Mouse (Mus musculus) kidney, adult 2 months (tissue): ENCODE data around the gene Usp29. TPM values are rescaled to one million over a fixed set of nuclear protein-coding genes. Genes with fewer than 3 reads are reported as not detected.
"Not testable (repeated sequence)": the region's sequence is repeated elsewhere in the genome, so short reads cannot be mapped to it uniquely, and the experiment has no call there.

ENCODE experiments used
- DNase-seq: peaks from one replicate; pipeline ENCODE4 v3.0.0; 2021
- H3K27ac ChIP-seq: fragments of 200-500 bp; 2 replicates; pipeline ENCODE4 v1.5.1; 2012; ENCODE audit warnings: low read depth, low read length, control low read depth, inconsistent platforms; ENCODE audit not compliant: insufficient read depth
- H3K27me3 ChIP-seq: fragments of 200-500 bp; replicated peaks from 2 replicates; pipeline ENCODE4 v1.6.1; 2012; ENCODE audit warnings: mild to moderate bottlenecking, moderate library complexity, low read length, inconsistent platforms; ENCODE audit not compliant: control insufficient read depth, insufficient read depth
- H3K36me3 ChIP-seq: fragments of 200-500 bp; 2 replicates; pipeline ENCODE4 v1.6.1; 2012; ENCODE audit warnings: mild to moderate bottlenecking, moderate library complexity, low read length, inconsistent platforms; ENCODE audit not compliant: control insufficient read depth, insufficient read depth
- H3K4me1 ChIP-seq: fragments of 200-500 bp; 2 replicates; pipeline ENCODE4 v1.6.1; 2011; ENCODE audit warnings: low read length; ENCODE audit not compliant: control insufficient read depth, insufficient read depth
- H3K4me3 ChIP-seq: fragments of 200-500 bp; 2 replicates; pipeline ENCODE4 v1.5.1; 2011; ENCODE audit warnings: mild to moderate bottlenecking, low read depth, low read length, control low read depth; ENCODE audit not compliant: insufficient read depth
- CTCF ChIP-seq: fragments of 200-500 bp; conservative IDR thresholded peaks from 2 replicates; pipeline ENCODE4 v1.5.1; 2011; ENCODE audit warnings: low read depth, mild to moderate bottlenecking, control low read depth, low read length, moderate library complexity, mixed read lengths; ENCODE audit not compliant: insufficient read depth, insufficient read length
- POLR2A ChIP-seq: fragments of 200-500 bp; IDR thresholded peaks from one replicate; pipeline ENCODE4 v1.6.1; 2011; ENCODE audit warnings: low read depth, low read length, control low read depth
- WGBS: fragments of 180-500 bp; shearing (Covaris S2); methylation state at CpG from one replicate; pipeline ENCODE4 v1.1.7; 2018; 5-methylcytosine and 5-hydroxymethylcytosine counted together
- polyA plus RNA-seq: library from polyadenylated mRNA; depleted of rRNA; stranded (reverse); fragments of >200 nt; gene quantifications from 2 replicates; pipeline ENCODE4 v1.2.3, GENCODE M21; 2012

Gene Usp29
- polyA plus RNA-seq, 1 experiment = 0.17 TPM

DNA sequence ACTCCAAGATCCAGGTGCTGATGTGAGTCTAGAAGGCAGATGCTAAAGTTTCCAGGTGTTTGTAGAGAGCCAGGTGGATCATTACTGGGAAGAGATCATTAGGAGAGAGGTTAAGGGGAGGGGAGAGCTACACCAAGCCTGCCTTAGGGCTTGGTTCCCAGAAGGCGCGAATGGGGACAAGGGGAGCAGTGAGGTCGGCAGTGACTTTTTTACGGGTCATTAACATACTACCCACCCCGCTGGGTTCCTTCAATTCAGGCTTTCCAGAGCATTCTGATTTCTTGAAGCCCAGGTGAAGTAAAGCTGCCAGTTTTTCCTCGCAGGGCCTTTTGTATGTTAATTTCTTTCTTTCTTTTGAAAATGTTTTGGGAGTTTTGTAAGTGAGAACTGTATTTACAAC is 29.8 kb downstream of the Usp29 start:
- no peak overlapping the region for H3K4me3 ChIP-seq
- H3K4me1 ChIP-seq = no peaks in the 10 kb centered on the region
- no peak for DNase-seq
- no peak overlapping the region for H3K27ac ChIP-seq
- H3K36me3 ChIP-seq = no peaks in the 10 kb centered on the region
- no peaks in the 10 kb centered on the region for H3K27me3 ChIP-seq
- WGBS = 28% methylated on average over 6 of the region's 6 CpGs
- TF ChIP-seq CTCF (no peak), POLR2A (no peak)

DNA sequence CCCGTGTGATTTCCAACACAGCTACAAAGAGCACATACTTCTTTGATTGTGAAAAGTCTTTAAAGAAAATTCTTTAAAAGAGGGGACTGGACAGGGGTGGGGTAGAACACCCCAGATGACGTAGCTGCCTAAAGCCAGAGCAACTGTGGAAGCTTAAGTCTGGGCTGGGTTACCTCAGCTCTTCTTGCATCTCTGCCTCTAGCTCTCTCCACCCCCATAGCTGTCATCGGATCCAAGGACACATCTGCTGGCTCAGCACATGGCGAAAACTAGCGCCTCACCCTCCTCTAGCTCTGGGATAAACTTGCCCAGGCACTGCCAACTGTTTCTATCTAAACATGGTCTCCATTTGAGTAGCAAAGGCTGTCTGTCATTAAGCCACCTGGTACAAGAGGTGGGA is 34.9 kb downstream of the Usp29 start:
- Histone ChIP-seq H3K4me3 (no peak overlapping the region), H3K4me1 (no peaks in the 10 kb centered on the region), H3K27ac (no peak overlapping the region), H3K36me3 (no peaks in the 10 kb centered on the region), H3K27me3 (no peaks in the 10 kb centered on the region)
- 43% methylated on average over 5 of the region's 5 CpGs for WGBS
- DNase-seq = no peak
- TF ChIP-seq POLR2A (no peak), CTCF (no peak)

DNA sequence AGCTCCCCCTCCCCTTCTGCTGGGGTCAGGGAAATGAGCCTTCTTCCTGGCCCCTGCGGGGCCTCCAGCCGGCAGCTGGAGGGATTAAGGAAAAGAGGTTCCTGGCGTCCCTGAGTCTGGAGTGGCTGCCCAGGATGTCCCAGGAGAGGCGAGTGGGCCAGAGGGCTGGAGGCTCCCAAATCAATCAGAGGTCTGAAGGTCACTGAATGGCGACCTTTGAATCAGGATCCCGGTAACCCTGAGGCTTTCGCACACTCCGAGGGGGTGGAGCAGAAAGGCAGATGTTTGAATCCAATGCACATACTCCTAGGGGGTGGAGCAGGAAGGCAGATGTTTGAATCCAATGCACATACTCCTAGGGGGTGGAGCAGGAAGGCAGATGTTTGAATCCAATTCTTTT is 39.9 kb downstream of the Usp29 start:
- DNase-seq = peak; percentile 57
- Histone ChIP-seq H3K4me1 (no peaks in the 10 kb centered on the region), H3K36me3 (no peaks in the 10 kb centered on the region), H3K4me3 (no peak overlapping the region), H3K27me3 (no peaks in the 10 kb centered on the region), H3K27ac (no peak overlapping the region)
- WGBS = 22% methylated on average over 8 of the region's 8 CpGs
- TF ChIP-seq POLR2A (no peak), CTCF (no peak)

DNA sequence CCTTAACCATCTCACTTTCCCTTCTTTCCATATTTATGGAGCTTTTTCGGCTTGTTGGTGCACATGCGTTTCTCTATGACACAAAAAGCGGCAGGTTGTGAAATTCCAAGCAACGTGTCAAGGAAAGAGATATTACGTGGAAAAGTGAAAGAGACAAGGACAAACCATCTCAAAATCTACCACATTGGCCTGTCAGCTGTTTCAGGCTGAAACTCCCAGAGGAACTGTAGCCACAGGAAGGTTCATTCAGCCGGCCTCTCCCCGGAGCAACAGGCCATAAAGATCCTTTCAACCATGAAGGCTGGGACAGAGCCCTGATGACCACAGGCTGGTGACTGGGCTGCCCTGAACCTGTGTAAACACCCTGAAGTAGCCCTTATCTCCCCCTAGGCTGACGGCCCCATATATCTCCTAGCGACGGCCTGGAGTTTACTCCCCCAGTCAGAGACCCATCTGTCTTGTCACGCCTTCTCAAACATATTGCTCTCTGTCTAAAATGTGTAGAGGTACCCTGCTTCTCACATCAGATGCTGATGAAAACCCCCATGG is 43.6 kb downstream of the Usp29 start:
- H3K27ac ChIP-seq, H3K4me3 ChIP-seq, H3K36me3 ChIP-seq, H3K27me3 ChIP-seq, DNase-seq, H3K4me1 ChIP-seq: not testable (repeated sequence)
- 39% methylated on average over 11 of the region's 11 CpGs for WGBS

DNA sequence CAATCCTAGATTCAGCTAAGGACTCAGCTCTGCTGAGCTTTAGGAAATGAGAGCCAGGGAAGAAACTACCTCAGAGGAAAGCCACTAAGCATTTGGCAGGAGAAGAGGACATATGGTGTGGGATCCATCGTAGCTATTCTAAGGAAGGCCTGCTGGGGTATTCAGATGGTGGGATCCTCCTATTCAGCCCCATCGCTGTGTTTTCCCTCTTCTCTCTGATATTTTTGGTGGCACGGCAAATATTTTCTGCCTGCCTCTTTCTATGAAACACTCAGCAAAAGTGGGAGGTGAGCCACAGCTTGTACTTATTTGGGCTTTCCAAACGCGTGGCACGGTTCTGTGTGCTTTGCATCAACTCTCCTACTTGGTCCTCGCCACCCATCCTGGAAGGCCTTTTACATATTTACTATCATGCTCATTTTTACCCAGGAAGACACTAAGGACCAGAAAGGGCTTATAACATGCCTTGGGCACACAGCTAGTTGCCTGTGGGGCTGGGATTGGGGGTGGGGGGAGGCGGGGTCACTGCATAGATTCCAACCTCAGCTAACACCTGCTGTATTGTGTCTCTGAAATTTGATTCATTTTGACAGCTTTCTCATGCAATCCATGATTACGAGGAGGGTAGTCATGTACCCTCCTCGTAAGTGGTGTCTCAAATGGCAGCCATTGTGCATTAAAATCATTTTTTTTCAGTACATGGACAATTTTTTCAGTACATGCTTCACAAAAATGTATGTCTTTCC is 46.1 kb downstream of the Usp29 start:
- 81% methylated on average over 10 of the region's 10 CpGs for WGBS
- Histone ChIP-seq H3K27ac (no peak overlapping the region), H3K36me3 (no peaks in the 10 kb centered on the region), H3K4me3 (no peak overlapping the region), H3K4me1 (no peaks in the 10 kb centered on the region), H3K27me3 (no peaks in the 10 kb centered on the region)
- no peak for TF ChIP-seq CTCF
- DNase-seq = no peak

DNA sequence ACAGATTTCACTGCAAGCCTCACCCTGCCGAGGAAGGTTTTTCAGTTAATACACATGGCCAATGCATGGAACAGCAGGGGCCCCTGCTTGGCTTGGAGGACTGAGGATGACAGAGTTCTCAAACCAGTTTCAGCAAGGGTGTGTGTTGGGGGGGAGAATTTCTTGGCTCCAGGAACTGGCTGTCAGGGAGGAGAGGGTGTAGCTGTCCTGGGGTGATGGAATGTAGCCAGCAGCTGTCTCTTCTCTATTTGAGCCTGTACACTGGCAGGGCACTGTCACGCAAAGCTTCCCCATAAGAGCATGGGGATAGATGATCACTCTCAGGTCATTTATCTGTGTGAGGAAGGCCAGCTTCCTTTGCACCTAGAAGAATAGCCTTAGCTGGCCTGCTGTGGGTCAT is 46.7 kb downstream of the Usp29 start:
- TF ChIP-seq CTCF = no peak
- no peak for TF ChIP-seq POLR2A
- no peaks in the 10 kb centered on the region for H3K36me3 ChIP-seq
- H3K4me1 ChIP-seq = no peaks in the 10 kb centered on the region
- 63% methylated on average over 2 of the region's 2 CpGs for WGBS
- H3K27me3 ChIP-seq = no peaks in the 10 kb centered on the region
- peak; percentile 22 for DNase-seq
- H3K27ac ChIP-seq = no peak overlapping the region
- no peak overlapping the region for H3K4me3 ChIP-seq

DNA sequence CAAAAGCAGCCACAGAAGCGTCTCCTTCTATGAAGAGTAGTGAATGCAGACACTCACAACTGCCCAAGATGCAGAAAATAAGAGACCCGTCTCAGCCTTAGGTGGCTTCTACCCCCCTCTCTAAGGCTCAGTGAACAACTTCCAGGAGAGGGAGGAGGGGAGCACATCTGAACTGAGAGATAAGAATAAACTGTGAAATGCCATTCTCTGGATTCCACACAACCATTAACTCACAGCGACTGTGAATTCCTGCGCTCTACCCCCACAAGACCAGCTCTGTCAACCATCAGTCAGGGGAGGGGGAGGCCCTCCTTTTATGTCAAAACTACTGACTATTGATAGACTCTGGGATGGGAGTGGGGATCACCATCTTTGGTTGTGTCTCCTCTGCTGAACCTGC is 47.3 kb downstream of the Usp29 start:
- Histone ChIP-seq H3K4me1 (no peaks in the 10 kb centered on the region), H3K27ac (no peak overlapping the region), H3K4me3 (no peak overlapping the region), H3K27me3 (no peaks in the 10 kb centered on the region), H3K36me3 (no peaks in the 10 kb centered on the region)
- WGBS = 29% methylated on average over 4 of the region's 4 CpGs
- TF ChIP-seq POLR2A (no peak), CTCF (no peak)
- no peak for DNase-seq
